Mouse (Mus musculus) kidney, embryonic 14.5 days (tissue): ENCODE measurements at regions not wholly inside any gene's neighbourhood (a gene's known extent, or its start where the extent isn't known, plus 50 kb on each side); places are given as distances from the start of the nearest gene placed in this dataset.

Experiments
- ATAC-seq: fragments of 200-750 bp; cut with Nextera tagmentation; 2 replicates; pipeline ENCODE4 v1.8.0; 2017; ENCODE audit warnings: moderate number of reproducible peaks, mild to moderate bottlenecking, moderate TSS enrichment, moderate library complexity; ENCODE audit not compliant: low FRiP score, low TSS enrichment
- H3K27ac ChIP-seq: fragments of 300-500 bp; sonication (generic); 2 replicates; pipeline ENCODE4 v1.5.1; 2014; ENCODE audit warnings: low read depth, mild to moderate bottlenecking, low read length, moderate library complexity, mixed read lengths
- H3K27me3 ChIP-seq: fragments of 300-500 bp; sonication (generic); 2 replicates; pipeline ENCODE4 v1.6.1; 2014; ENCODE audit warnings: mild to moderate bottlenecking, low read length; ENCODE audit not compliant: control insufficient read depth, insufficient read depth
- H3K36me3 ChIP-seq: fragments of 300-500 bp; sonication (generic); 2 replicates; pipeline ENCODE4 v1.6.1; 2014; ENCODE audit warnings: low read length, mixed read lengths; ENCODE audit not compliant: control insufficient read depth, insufficient read depth
- H3K4me1 ChIP-seq: fragments of 300-500 bp; sonication (generic); 2 replicates; pipeline ENCODE4 v1.6.1; 2014; ENCODE audit warnings: low read length, mixed read lengths; ENCODE audit not compliant: control insufficient read depth, insufficient read depth
- H3K4me2 ChIP-seq: fragments of 300-500 bp; sonication (generic); replicated peaks from 2 replicates; pipeline ENCODE4 v1.6.1; 2014; ENCODE audit warnings: low read depth, mild to moderate bottlenecking, low read length
- H3K4me3 ChIP-seq: fragments of 300-500 bp; sonication (generic); 2 replicates; pipeline ENCODE4 v1.5.1; 2014; ENCODE audit warnings: mild to moderate bottlenecking, low read length
- H3K9ac ChIP-seq: fragments of 300-500 bp; sonication (generic); 2 replicates; pipeline ENCODE4 v1.6.1; 2014; ENCODE audit warnings: low read depth, mild to moderate bottlenecking, low read length, moderate library complexity
- H3K9me3 ChIP-seq: fragments of 300-500 bp; sonication (generic); 2 replicates; pipeline ENCODE4 v1.6.1; 2016; ENCODE audit warnings: low read length; ENCODE audit not compliant: control insufficient read depth
- WGBS: fragments of 180-500 bp; shearing (Covaris S2); extraction: QIAGEN DNeasy Blood & Tissue Kit; methylation state at CpG from one replicate; pipeline ENCODE4 v1.1.7; 2014; 5-methylcytosine and 5-hydroxymethylcytosine counted together

- Histone ChIP-seq H3K4me1 (peaks cover 40% of the 10 kb centered on the region), H3K9ac (no peak overlapping the region), H3K36me3 (no peaks in the 10 kb centered on the region), H3K27me3 (no peaks in the 10 kb centered on the region), H3K9me3 (no peaks in the 10 kb centered on the region), H3K27ac (peak overlapping the region; percentile 39; the same call in 1 of the 2 replicates), H3K4me3 (no peak overlapping the region), H3K4me2 (no peak overlapping the region)
- ATAC-seq = peak; percentile 35; the same call in 1 of the 2 replicates
- 65% methylated on average over 18 of the region's 18 CpGs for WGBS
Measured at GRCm38 (mm10) chr13:112188741-112189476, 99.3 kb upstream of the Ankrd55 start.

- Histone ChIP-seq H3K27ac (peak overlapping the region; percentile 39; the same call in 1 of the 2 replicates), H3K4me2 (no peak overlapping the region), H3K36me3 (no peaks in the 10 kb centered on the region), H3K27me3 (no peaks in the 10 kb centered on the region), H3K9me3 (no peaks in the 10 kb centered on the region), H3K4me3 (no peak overlapping the region), H3K9ac (no peak overlapping the region), H3K4me1 (peaks cover 40% of the 10 kb centered on the region)
- 30% methylated on average over 5 of the region's 5 CpGs for WGBS
- peak; percentile 43; the same call in 1 of the 2 replicates for ATAC-seq
Measured at GRCm38 (mm10) chr13:112189605-112190004, 98.6 kb upstream of the Ankrd55 start.

GRCm38 (mm10) chr13:112192192-112192905, 95.9 kb upstream of the Ankrd55 start:
- H3K36me3 ChIP-seq = no peaks in the 10 kb centered on the region
- no peak overlapping the region for H3K9ac ChIP-seq
- H3K4me3 ChIP-seq = no peak overlapping the region
- no peaks in the 10 kb centered on the region for H3K9me3 ChIP-seq
- 57% methylated on average over 9 of the region's 9 CpGs for WGBS
- H3K27ac ChIP-seq = no peak overlapping the region
- no peak overlapping the region for H3K4me2 ChIP-seq
- H3K4me1 ChIP-seq = peaks cover 23% of the 10 kb centered on the region
- H3K27me3 ChIP-seq = no peaks in the 10 kb centered on the region
- ATAC-seq = no peak

GRCm38 (mm10) chr13:112193676-112194075, 94.6 kb upstream of the Ankrd55 start:
- ATAC-seq = no peak
- H3K9me3 ChIP-seq = no peaks in the 10 kb centered on the region
- 82% methylated on average over 5 of the region's 5 CpGs for WGBS
- H3K9ac ChIP-seq = no peak overlapping the region
- H3K27ac ChIP-seq = no peak overlapping the region
- no peak overlapping the region for H3K4me3 ChIP-seq
- peaks cover 24% of the 10 kb centered on the region for H3K4me1 ChIP-seq
- no peaks in the 10 kb centered on the region for H3K36me3 ChIP-seq
- no peak overlapping the region for H3K4me2 ChIP-seq
- H3K27me3 ChIP-seq = no peaks in the 10 kb centered on the region

- Histone ChIP-seq H3K4me2 (no peak overlapping the region), H3K27me3 (no peaks in the 10 kb centered on the region), H3K4me3 (no peak overlapping the region), H3K9ac (no peak overlapping the region), H3K27ac (no peak overlapping the region), H3K4me1 (peaks cover 12% of the 10 kb centered on the region), H3K9me3 (no peaks in the 10 kb centered on the region), H3K36me3 (no peaks in the 10 kb centered on the region)
- 88% methylated on average over 5 of the region's 5 CpGs for WGBS
- no peak for ATAC-seq
Measured at GRCm38 (mm10) chr13:112194991-112195390, 93.3 kb upstream of the Ankrd55 start.

GRCm38 (mm10) chr13:112196789-112197188, 91.5 kb upstream of the Ankrd55 start:
- Histone ChIP-seq H3K9me3 (no peaks in the 10 kb centered on the region), H3K36me3 (no peaks in the 10 kb centered on the region), H3K9ac (no peak overlapping the region), H3K4me2 (peak overlapping the region; percentile 46), H3K4me1 (peaks cover 4% of the 10 kb centered on the region; the same call in 1 of the 2 replicates), H3K27ac (no peak overlapping the region), H3K4me3 (peak overlapping the region; percentile 15; the same call in 1 of the 2 replicates), H3K27me3 (no peaks in the 10 kb centered on the region)
- WGBS = 4% methylated on average over 13 of the region's 13 CpGs
- ATAC-seq = 0 out of 2 replicates have a peak, but pooled peaks have one; percentile 18

GRCm38 (mm10) chr13:112203721-112204120, 84.5 kb upstream of the Ankrd55 start:
- Histone ChIP-seq H3K36me3 (no peaks in the 10 kb centered on the region), H3K27me3 (no peaks in the 10 kb centered on the region), H3K9me3 (no peaks in the 10 kb centered on the region), H3K4me3 (no peak overlapping the region), H3K4me2 (no peak overlapping the region), H3K27ac (no peak overlapping the region), H3K4me1 (no peaks in the 10 kb centered on the region), H3K9ac (no peak overlapping the region)
- 78% methylated on average over 8 of the region's 8 CpGs for WGBS
- no peak for ATAC-seq

GRCm38 (mm10) chr13:112204204-112204603, 84.0 kb upstream of the Ankrd55 start:
- 86% methylated on average over 3 of the region's 3 CpGs for WGBS
- no peak overlapping the region for H3K9ac ChIP-seq
- H3K9me3 ChIP-seq = no peaks in the 10 kb centered on the region
- H3K27me3 ChIP-seq = no peaks in the 10 kb centered on the region
- H3K4me3 ChIP-seq = no peak overlapping the region
- no peaks in the 10 kb centered on the region for H3K36me3 ChIP-seq
- no peak overlapping the region for H3K27ac ChIP-seq
- ATAC-seq = no peak
- H3K4me2 ChIP-seq = no peak overlapping the region
- H3K4me1 ChIP-seq = no peaks in the 10 kb centered on the region

GRCm38 (mm10) chr13:112204813-112205212, 83.4 kb upstream of the Ankrd55 start:
- no peaks in the 10 kb centered on the region for H3K36me3 ChIP-seq
- H3K4me3 ChIP-seq = no peak overlapping the region
- H3K9ac ChIP-seq = no peak overlapping the region
- H3K4me2 ChIP-seq = no peak overlapping the region
- no peaks in the 10 kb centered on the region for H3K4me1 ChIP-seq
- WGBS = 83% methylated on average over 5 of the region's 5 CpGs
- ATAC-seq = no peak
- no peaks in the 10 kb centered on the region for H3K27me3 ChIP-seq
- H3K27ac ChIP-seq = no peak overlapping the region
- no peaks in the 10 kb centered on the region for H3K9me3 ChIP-seq
